13 mouse cellular contexts compared by ENCODE assay signal in the genomic region with DNA sequence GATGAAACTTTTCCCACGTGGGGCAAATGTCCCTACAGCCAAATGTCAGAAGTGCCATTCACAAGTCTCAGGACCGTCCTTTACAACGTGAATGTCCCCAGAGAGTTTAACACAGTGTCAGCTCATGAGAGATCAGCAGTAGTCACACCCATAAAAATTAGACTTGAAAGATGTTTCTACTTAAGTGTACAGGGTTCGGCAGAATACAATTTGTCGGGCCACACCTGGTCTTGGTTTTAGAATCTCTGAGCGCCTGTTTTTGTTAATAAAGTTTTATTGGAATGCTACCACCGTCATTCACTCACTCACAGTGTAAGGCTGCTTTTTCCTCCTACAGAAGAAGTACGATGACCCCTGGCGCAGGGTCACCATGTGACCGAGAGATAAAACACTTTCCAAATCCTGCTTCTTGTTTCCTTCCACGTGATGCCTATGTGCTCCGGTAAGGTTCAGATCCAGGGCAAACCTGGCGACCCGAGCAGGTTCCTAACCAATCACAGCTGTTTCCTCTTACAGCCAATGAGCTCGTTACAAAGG. TPM values are rescaled to one million over a fixed set of nuclear protein-coding genes. Genes with fewer than 3 reads are reported as not detected.
DNase-seq lines count a peak whose midpoint lies in the region; ATAC-seq lines count a peak whose summit lies in the region.
"Had no signal": no experiment of that assay in that cellular context is flagged by ENCODE, and none has a peak within 500 bp of the region (broad histone marks: within the 10 kb centered on the region; RNA-seq: fewer than 3 reads in every experiment).

No protein-coding gene starts in this region.

- H3K9me3 ChIP-seq in kidney, embryonic 16.5 days (ENCODE audit: low read length), result no peaks in the 10 kb centered on the region
- no peaks in the 10 kb centered on the region for H3K9me3 ChIP-seq in limb, embryonic 12.5 days
- H3K9me3 ChIP-seq: forebrain, embryonic 10.5 days; midbrain, embryonic 10.5 days had no signal

- ATAC-seq in kidney, embryonic 16.5 days (ENCODE audit: low FRiP score, low TSS enrichment), result no peak
- peak; percentile 56; the same call in 1 of the 2 replicates for ATAC-seq in limb, embryonic 12.5 days (ENCODE audit: insufficient number of reproducible peaks, insufficient read depth, low FRiP score, low TSS enrichment, low read depth)

- peak; percentile 21 for DNase-seq in kidney, adult 18-20 months
- DNase-seq in embryo, embryonic 11 days, result peak; percentile 56
- peak; percentile 36 for DNase-seq in heart, postnatal 4 days
- no peak for DNase-seq in cerebellum, postnatal 25 days
- DNase-seq in right cerebral cortex, postnatal 4 days, result no peak
- DNase-seq: gastrocnemius, postnatal 14 days; lung, adult 2 months had no signal

- H3K4me2 ChIP-seq in kidney, embryonic 16.5 days (replicated peaks; ENCODE audit: low read depth, low read length), result no peak overlapping the region
- H3K4me2 ChIP-seq in limb, embryonic 12.5 days, result peak overlapping the region; percentile 43

- H3K27ac ChIP-seq in kidney, embryonic 16.5 days (ENCODE audit: low read length), result no peak overlapping the region
- no peak overlapping the region for H3K27ac ChIP-seq in limb, embryonic 12.5 days
- H3K27ac ChIP-seq: forebrain, embryonic 10.5 days; kidney, postnatal 0 days; midbrain, embryonic 10.5 days had no signal

- 40% methylated on average over 15 of the region's 15 CpGs for WGBS in kidney, embryonic 16.5 days
- 13% methylated on average over 15 of the region's 15 CpGs for WGBS in limb, embryonic 12.5 days

- no peaks in the 10 kb centered on the region for H3K36me3 ChIP-seq in kidney, embryonic 16.5 days (ENCODE audit: insufficient read depth, low read length)
- H3K36me3 ChIP-seq in limb, embryonic 12.5 days, result no peaks in the 10 kb centered on the region
- H3K36me3 ChIP-seq: forebrain, embryonic 10.5 days; midbrain, embryonic 10.5 days had no signal

- H3K4me3 ChIP-seq in kidney, embryonic 16.5 days (ENCODE audit: low read length), result no peak overlapping the region
- H3K4me3 ChIP-seq in limb, embryonic 12.5 days (replicated peaks), result peak overlapping the region; percentile 16
- H3K4me3 ChIP-seq: forebrain, embryonic 10.5 days; midbrain, embryonic 10.5 days had no signal

- no peaks in the 10 kb centered on the region for H3K4me1 ChIP-seq in kidney, embryonic 16.5 days (ENCODE audit: insufficient read depth, low read length)
- peaks cover 9% of the 10 kb centered on the region; the same call in 1 of the 2 replicates for H3K4me1 ChIP-seq in limb, embryonic 12.5 days (replicated peaks)

- no peaks in the 10 kb centered on the region for H3K27me3 ChIP-seq in kidney, embryonic 16.5 days (ENCODE audit: insufficient read depth, low read length)
- H3K27me3 ChIP-seq in limb, embryonic 12.5 days, result no peaks in the 10 kb centered on the region

- H3K9ac ChIP-seq in kidney, embryonic 16.5 days (replicated peaks; ENCODE audit: low read length), result no peak overlapping the region
- H3K9ac ChIP-seq in limb, embryonic 12.5 days (replicated peaks), result no peak overlapping the region

RNA-seq across cellular contexts. Expression of a gene that starts 2.4 kb away (rescaled TPM):
- polyA plus RNA-seq in kidney, embryonic 16.5 days (2015; fragmentation: Nextera tagmentation; extraction: Ambion mirVana), result 0.19 TPM in 1 of 2 replicates, not detected in the other
- total RNA-seq in heart, postnatal 4 days (2021), result not detected
- polyA plus RNA-seq in limb, embryonic 12.5 days (2016; fragmentation: Nextera tagmentation; extraction: Ambion mirVana), result not detected in 2 replicates
- total RNA-seq: gastrocnemius, postnatal 14 days; heart, postnatal 36 days had no signal
- polyA plus RNA-seq: forebrain, embryonic 10.5 days; kidney, postnatal 0 days; midbrain, embryonic 10.5 days had no signal

RNA-seq across cellular contexts. Expression of a gene that starts 52.3 kb away (rescaled TPM):
- polyA plus RNA-seq in kidney, embryonic 16.5 days (2015; fragmentation: Nextera tagmentation; extraction: Ambion mirVana), result 40.7 and 57.0 TPM in 2 replicates
- total RNA-seq in heart, postnatal 4 days (2021), result 100 to 1,000 TPM; 332 to 358 TPM
- polyA plus RNA-seq in limb, embryonic 12.5 days (2016; fragmentation: Nextera tagmentation; extraction: Ambion mirVana), result 58.6 and 67.7 TPM in 2 replicates

Comparison
In these comparisons a context has a peak if more than half of its experiments do, and no peak if none do; other contexts are left out.
1. DNase-seq: peak in kidney, adult 18-20 months (single experiment), embryo, embryonic 11 days (single experiment) and heart, postnatal 4 days (single experiment); none in cerebellum, postnatal 25 days (0 of 2) and right cerebral cortex, postnatal 4 days (single experiment).